Mouse (Mus musculus) midbrain, embryonic 16.5 days (tissue): ENCODE measurements around the gene Foxb1. TPM values are rescaled to one million over a fixed set of nuclear protein-coding genes. Genes with fewer than 3 reads are reported as not detected.

ENCODE experiments used
- polyA plus RNA-seq: library from polyadenylated mRNA; unstranded; fragments of >200 nt; fragmentation: Nextera tagmentation; extraction: Ambion mirVana; gene quantifications from 2 replicates; pipeline ENCODE4 v1.2.1, GENCODE M21; 2015

The Foxb1 gene
- polyA plus RNA-seq, 1 experiment from 2014 or later, result 15.4 TPM

Other genes starting within 250 kb of the Foxb1 start
- gene Bnip2, start 228.5 kb upstream of the Foxb1 start, polyA plus RNA-seq, result 74.0 and 80.4 TPM in 2 replicates